Mouse (Mus musculus): ENCODE results near the gene Wdfy4.

Wdfy4 gene

GRCm38 (mm10) chr14:32986659-32987058, 198.6 kb downstream of the Wdfy4 start:
- DNase-seq (ENCODE audit: low read depth, low spot score), result peak; percentile 59

GRCm38 (mm10) chr14:32984176-32984738, 201.1 kb downstream of the Wdfy4 start:
- DNase-seq (ENCODE audit: low read depth, low spot score), result peak; percentile 30

- no peak for DNase-seq (ENCODE audit: low read depth, low spot score)
Measured at GRCm38 (mm10) chr14:32970700-32971099, 214.6 kb downstream of the Wdfy4 start.

GRCm38 (mm10) chr14:32964742-32965141, 220.6 kb downstream of the Wdfy4 start:
- DNase-seq (ENCODE audit: low read depth, low spot score), result peak; percentile 61

- DNase-seq (ENCODE audit: low read depth, low spot score), result peak; percentile 69
Measured at GRCm38 (mm10) chr14:32960481-32960880, 224.8 kb downstream of the Wdfy4 start.

GRCm38 (mm10) chr14:32958671-32959070, 226.6 kb downstream of the Wdfy4 start:
- peak; percentile 34 for DNase-seq (ENCODE audit: low read depth, low spot score)

- no peak for DNase-seq (ENCODE audit: low read depth, low spot score)
Measured at GRCm38 (mm10) chr14:32956486-32956885, 228.8 kb downstream of the Wdfy4 start.

GRCm38 (mm10) chr14:32950312-32951301, 234.7 kb downstream of the Wdfy4 start:
- peak; percentile 60 for DNase-seq (ENCODE audit: low read depth, low spot score)

GRCm38 (mm10) chr14:32947512-32947911, 237.8 kb downstream of the Wdfy4 start:
- no peak for DNase-seq (ENCODE audit: low read depth, low spot score)

- no peak for DNase-seq (ENCODE audit: low read depth, low spot score)
Measured at GRCm38 (mm10) chr14:32939217-32939616, 246.1 kb downstream of the Wdfy4 start.

GRCm38 (mm10) chr14:32934064-32934463, 251.2 kb downstream of the Wdfy4 start:
- no peak for DNase-seq (ENCODE audit: low read depth, low spot score)

- DNase-seq (ENCODE audit: low read depth, low spot score), result no peak
Measured at GRCm38 (mm10) chr14:32932220-32932619, 253.1 kb downstream of the Wdfy4 start.

GRCm38 (mm10) chr14:32931709-32932108, 253.6 kb downstream of the Wdfy4 start:
- DNase-seq (ENCODE audit: low read depth, low spot score), result no peak

- no peak for DNase-seq (ENCODE audit: low read depth, low spot score)
Measured at GRCm38 (mm10) chr14:32923871-32924270, 261.4 kb downstream of the Wdfy4 start.

GRCm38 (mm10) chr14:32917919-32918318, 267.4 kb downstream of the Wdfy4 start:
- no peak for DNase-seq (ENCODE audit: low read depth, low spot score)

GRCm38 (mm10) chr14:32915360-32915759, 269.9 kb downstream of the Wdfy4 start:
- no peak for DNase-seq (ENCODE audit: low read depth, low spot score)

- no peak for DNase-seq (ENCODE audit: low read depth, low spot score)
Measured at GRCm38 (mm10) chr14:32911187-32911586, 274.1 kb downstream of the Wdfy4 start.
